Mouse (Mus musculus) WW6 (cell line): ENCODE results near the gene Src.

Experiments used
- DNase-seq: peaks from one replicate; pipeline ENCODE4 v3.0.0-alpha.2; 2013; ENCODE audit warnings: low read depth, low spot score

The Src gene

DNA sequence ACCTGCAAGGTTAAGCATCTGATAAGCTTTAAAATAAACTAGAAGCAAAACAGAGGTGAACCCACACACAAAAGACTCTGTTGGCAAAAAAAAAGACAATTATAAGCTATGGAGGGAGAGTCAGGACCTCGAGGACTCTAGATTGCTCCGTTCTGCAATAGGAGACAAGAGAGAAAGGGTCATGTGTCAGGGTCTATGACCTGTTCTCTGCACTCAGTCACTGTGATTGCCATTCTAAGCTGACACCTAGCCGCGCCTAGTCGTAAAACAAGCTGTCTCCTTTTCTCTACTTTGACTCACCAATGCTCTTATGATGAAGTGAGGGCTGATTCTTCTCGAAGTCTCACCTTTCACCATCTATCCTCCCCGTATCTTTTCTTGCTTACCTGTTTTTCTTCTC lies 5.7 kb upstream of the Src start:
- no peak for DNase-seq

- DNase-seq: no peak
These were observed 1.0 kb upstream of the Src start for GRCm38 (mm10) chr2:157417229-157417628.

DNA sequence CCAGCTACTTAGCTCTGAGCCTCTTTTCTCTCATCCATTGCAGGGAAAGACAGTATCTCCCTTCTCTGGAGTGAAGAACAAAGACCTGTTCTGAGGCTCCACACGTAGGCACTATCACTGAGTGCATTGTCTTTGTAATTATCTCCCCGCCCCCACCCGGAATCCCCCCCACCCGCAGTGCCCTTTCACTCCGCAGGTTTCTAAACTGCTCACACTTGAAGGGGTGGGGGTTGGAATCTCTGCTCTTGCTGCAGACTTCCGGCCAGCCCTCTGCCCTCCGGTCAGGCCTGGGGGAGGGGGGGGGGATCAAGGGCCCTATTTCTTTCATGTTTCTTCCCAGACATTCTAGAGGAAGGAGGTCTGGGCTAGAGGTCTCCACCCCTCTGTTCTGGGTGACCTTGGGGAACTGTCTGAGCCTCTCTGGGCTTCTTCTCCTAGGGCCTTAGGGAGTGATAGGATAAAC lies 396 bp downstream of the Src start:
- peak; percentile 64 for DNase-seq

GRCm38 (mm10) chr2:157419506-157419905 lies 1.3 kb downstream of the Src start:
- no peak for DNase-seq

- DNase-seq: no peak
These were observed 2.2 kb downstream of the Src start for GRCm38 (mm10) chr2:157420404-157420803.

GRCm38 (mm10) chr2:157422062-157422655 lies 3.9 kb downstream of the Src start:
- no peak for DNase-seq

GRCm38 (mm10) chr2:157422854-157423705 lies 4.8 kb downstream of the Src start:
- no peak for DNase-seq

- DNase-seq: no peak
These were observed 5.5 kb downstream of the Src start for GRCm38 (mm10) chr2:157423706-157424125.

DNA sequence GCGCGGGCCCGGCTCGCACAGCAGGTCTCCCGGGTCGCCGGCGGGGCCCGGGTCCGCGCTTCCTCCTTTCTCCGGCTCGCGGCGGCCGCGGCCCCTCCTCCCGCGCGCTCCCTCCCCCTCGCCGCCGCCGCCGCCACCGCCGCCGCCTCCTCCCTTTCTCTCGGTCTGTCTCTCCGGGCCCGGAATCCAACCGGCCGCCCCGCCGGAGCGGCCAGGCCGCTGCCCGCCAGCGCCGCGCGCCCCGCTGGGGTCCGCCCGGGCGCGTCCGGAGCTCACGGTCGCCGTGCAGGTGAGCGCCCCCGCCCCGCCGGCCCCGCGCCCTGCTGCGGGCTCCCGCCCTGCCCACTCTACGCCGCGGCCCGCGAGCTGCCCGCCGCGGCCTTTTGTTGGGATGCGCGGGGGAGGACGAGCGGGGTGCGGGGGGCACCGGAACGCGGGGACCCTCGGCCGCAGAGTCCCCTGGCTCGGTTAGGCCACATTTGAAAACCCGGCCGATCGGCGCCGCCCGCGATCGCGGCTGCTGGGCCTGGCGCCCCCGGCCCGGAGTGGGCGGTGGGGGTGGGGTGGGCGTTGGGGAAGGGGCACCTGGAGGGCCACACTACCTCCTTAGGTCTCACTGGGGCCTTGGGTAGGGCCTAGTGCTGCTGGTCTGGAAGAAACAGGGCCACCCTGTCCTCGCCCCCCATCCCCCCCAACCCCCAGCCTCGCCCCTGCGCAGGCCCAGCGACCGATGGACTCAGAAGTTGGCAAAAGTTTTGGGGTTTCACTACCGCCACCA lies 6.1 kb downstream of the Src start:
- DNase-seq: no peak

GRCm38 (mm10) chr2:157424904-157425642 lies 6.8 kb downstream of the Src start:
- DNase-seq: no peak

- no peak for DNase-seq
These were observed 7.4 kb downstream of the Src start for GRCm38 (mm10) chr2:157425643-157425988.

DNA sequence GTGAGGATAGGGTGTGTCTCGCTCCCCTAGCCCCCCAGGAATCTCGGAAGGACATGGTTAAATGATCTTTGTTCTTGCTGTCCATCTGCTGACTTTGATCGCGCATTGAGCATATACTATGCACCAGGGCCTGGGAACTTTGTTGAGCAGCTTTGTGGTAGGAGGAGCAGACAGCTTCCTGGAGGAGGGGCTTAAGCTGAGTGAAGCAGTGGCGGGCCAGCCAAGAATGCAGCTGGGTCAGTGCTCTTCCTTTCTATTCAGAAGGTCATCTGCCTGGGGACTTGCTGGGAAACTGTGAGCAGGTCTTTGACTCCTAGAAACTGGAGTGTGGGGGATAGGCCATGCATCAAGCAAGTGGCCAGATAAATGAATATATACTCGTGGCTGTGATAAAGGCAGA lies 7.9 kb downstream of the Src start:
- no peak for DNase-seq

- DNase-seq: no peak
These were observed 8.9 kb downstream of the Src start for GRCm38 (mm10) chr2:157427164-157427563.

GRCm38 (mm10) chr2:157428351-157429139 lies 10.3 kb downstream of the Src start:
- no peak for DNase-seq

DNA sequence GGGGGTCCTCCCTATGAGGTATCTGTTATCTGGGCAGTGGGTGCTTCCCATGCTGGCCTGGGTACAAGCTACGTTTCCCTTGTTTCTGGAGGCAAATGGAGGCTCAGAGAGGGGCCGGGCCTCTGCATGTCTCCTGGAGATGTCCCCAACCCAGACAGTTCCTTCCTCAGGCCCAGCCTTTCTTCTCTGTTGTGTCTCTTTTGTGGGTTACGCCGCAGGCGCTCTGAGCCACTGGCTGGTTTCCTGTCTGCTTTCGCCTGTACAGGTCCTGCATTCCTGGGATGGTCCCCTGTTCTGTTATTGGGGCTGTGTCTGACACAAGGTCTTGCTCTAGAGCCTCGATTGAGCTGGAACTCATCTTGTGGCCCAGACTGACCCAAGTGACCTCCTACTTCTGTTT lies 11.5 kb downstream of the Src start:
- DNase-seq: no peak

DNA sequence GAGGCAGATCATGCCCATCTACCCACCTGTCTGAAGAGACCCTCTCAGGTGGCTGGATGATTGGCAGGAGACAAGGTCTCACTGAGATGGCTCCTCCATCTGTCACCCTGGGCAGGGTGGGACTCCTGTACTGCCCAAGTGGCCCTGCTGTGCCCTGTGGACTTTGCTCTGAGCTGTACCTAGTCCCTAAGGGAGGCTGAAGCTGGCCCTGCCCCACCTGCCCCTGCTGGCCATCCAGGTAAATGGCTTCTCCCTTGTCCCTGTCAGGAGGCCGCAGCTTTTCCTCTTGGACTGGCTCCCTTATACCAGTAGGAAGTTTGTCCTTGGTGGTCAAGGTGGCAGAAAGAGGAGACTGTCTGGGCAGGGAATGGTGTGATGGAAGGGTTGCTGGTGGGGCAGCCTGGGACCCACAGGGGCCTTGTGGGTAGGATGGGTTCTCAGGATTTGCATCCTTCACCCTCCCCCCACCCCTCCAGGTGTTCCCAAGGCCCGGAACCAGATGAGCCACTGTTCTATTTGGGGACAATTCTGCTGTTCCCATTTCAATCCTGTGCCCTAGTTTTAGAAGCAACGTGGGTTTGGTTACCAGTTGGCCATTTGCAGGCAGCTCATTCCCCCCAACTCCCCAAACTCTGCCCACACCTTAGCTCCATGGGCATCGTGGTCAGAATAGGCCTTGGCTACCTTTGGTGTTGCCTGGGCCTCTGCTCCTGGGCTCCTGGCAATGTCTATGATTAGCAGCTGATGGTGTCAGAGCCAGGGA lies 12.6 kb downstream of the Src start:
- no peak for DNase-seq

GRCm38 (mm10) chr2:157431912-157432311 lies 13.7 kb downstream of the Src start:
- DNase-seq: no peak

- DNase-seq: no peak
These were observed 14.2 kb downstream of the Src start for GRCm38 (mm10) chr2:157432476-157432875.

DNA sequence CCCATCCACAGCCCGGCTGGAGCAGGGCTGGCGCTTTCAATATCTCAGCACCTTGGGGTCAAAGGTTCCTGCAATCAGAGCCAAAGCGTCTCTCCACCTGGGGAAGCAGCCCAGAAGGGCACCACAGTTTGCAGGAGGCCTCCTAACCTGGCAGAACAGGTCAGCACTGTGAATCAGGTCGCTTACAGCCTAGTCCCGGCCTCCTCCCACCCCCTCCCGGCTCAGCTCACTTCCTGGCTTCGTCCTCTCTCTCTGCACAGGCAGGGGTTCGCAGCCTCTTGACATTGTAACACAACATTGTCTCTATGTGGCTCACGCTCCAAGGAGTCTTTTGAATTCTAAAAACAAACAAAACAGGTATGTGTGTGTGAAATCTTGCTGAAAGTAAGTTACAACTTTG lies 15.8 kb downstream of the Src start:
- no peak for DNase-seq

GRCm38 (mm10) chr2:157434497-157434896 lies 16.3 kb downstream of the Src start:
- DNase-seq: no peak
